ENCODE assay signal across 12 mouse cellular contexts in genomic region chr2:155585486-155585885, GRCm38 (mm10). TPM values are rescaled to one million over a fixed set of nuclear protein-coding genes. Genes with fewer than 3 reads are reported as not detected.
DNase-seq lines count a peak whose midpoint lies in the region; ATAC-seq and TF ChIP-seq lines count a peak whose summit lies in the region.
"Had no signal": no experiment of that assay in that cellular context is flagged by ENCODE, and none has a peak within 500 bp of the region (broad histone marks: within the 10 kb centered on the region; RNA-seq: fewer than 3 reads in every experiment).

No protein-coding gene starts in this region.

- no peaks in the 10 kb centered on the region for H3K27me3 ChIP-seq in midbrain, embryonic 10.5 days (ENCODE audit: low read depth, poor library complexity, severe bottlenecking)
- H3K27me3 ChIP-seq in midbrain, postnatal 0 days (ENCODE audit: insufficient read depth, low read length), result no peaks in the 10 kb centered on the region
- no peaks in the 10 kb centered on the region for H3K27me3 ChIP-seq in intestine, embryonic 15.5 days (replicated peaks)
- no peaks in the 10 kb centered on the region for H3K27me3 ChIP-seq in lung, embryonic 15.5 days
- no peaks in the 10 kb centered on the region for H3K27me3 ChIP-seq in hindbrain, embryonic 16.5 days (replicated peaks; ENCODE audit: control insufficient read depth, insufficient read depth, low read length)

- H3K36me3 ChIP-seq in midbrain, embryonic 10.5 days, result no peaks in the 10 kb centered on the region
- no peaks in the 10 kb centered on the region for H3K36me3 ChIP-seq in midbrain, postnatal 0 days (ENCODE audit: insufficient read depth, low read length)
- H3K36me3 ChIP-seq in intestine, embryonic 15.5 days, result no peaks in the 10 kb centered on the region
- H3K36me3 ChIP-seq in lung, embryonic 15.5 days, result no peaks in the 10 kb centered on the region
- H3K36me3 ChIP-seq in hindbrain, embryonic 16.5 days (ENCODE audit: control insufficient read depth, insufficient read depth, low read length), result no peaks in the 10 kb centered on the region

- H3K9ac ChIP-seq in midbrain, postnatal 0 days (replicated peaks; ENCODE audit: low read length, poor library complexity, severe bottlenecking), result no peak overlapping the region
- H3K9ac ChIP-seq in intestine, embryonic 15.5 days, result no peak overlapping the region
- H3K9ac ChIP-seq in lung, embryonic 15.5 days, result no peak overlapping the region
- H3K9ac ChIP-seq in hindbrain, embryonic 16.5 days (ENCODE audit: low read depth, low read length), result no peak overlapping the region
- H3K9ac ChIP-seq: lung, embryonic 14.5 days had no signal

- no peak overlapping the region for H3K27ac ChIP-seq in midbrain, embryonic 10.5 days (replicated peaks)
- H3K27ac ChIP-seq in midbrain, postnatal 0 days (ENCODE audit: low read depth, low read length), result no peak overlapping the region
- H3K27ac ChIP-seq in intestine, embryonic 15.5 days, result no peak overlapping the region
- no peak overlapping the region for H3K27ac ChIP-seq in lung, embryonic 15.5 days
- H3K27ac ChIP-seq in hindbrain, embryonic 16.5 days (ENCODE audit: low read depth, low read length), result no peak overlapping the region

- DNase-seq in midbrain, embryonic 10.5 days (ENCODE audit: low spot score), result peak; percentile 25
- no peak for DNase-seq in midbrain, postnatal 0 days (ENCODE audit: low spot score)
- DNase-seq in left cerebral cortex, adult 11 months (ENCODE audit: low spot score), result no peak
- DNase-seq in thymus, postnatal 0 days (ENCODE audit: low spot score), result no peak
- no peak for DNase-seq in right cerebral cortex, postnatal 25 days
- DNase-seq: cerebellum, postnatal 25 days; heart, adult 18-20 months; lung, embryonic 14.5 days; right cerebral cortex, postnatal 4 days had no signal

- no peak for TF ChIP-seq CTCF in midbrain, postnatal 0 days (IDR thresholded peaks at IDR 0.05)

- no peak for ATAC-seq in midbrain, postnatal 0 days (ENCODE audit: low FRiP score)
- ATAC-seq in intestine, embryonic 15.5 days, result peak; percentile 32; the same call in 1 of the 2 replicates
- 0 out of 2 replicates have a peak, but pooled peaks have one; percentile 55 for ATAC-seq in lung, embryonic 15.5 days (ENCODE audit: borderline replicate concordance, extremely low read depth, low FRiP score, low TSS enrichment)
- ATAC-seq in hindbrain, embryonic 16.5 days, result no peak

- H3K9me3 ChIP-seq in midbrain, embryonic 10.5 days (replicated peaks), result no peaks in the 10 kb centered on the region
- no peaks in the 10 kb centered on the region for H3K9me3 ChIP-seq in midbrain, postnatal 0 days (ENCODE audit: low read length)
- H3K9me3 ChIP-seq in intestine, embryonic 15.5 days, result no peaks in the 10 kb centered on the region
- no peaks in the 10 kb centered on the region for H3K9me3 ChIP-seq in lung, embryonic 15.5 days
- H3K9me3 ChIP-seq in hindbrain, embryonic 16.5 days (ENCODE audit: control insufficient read depth, low read length), result no peaks in the 10 kb centered on the region

- WGBS in midbrain, embryonic 10.5 days, result 44% methylated on average over 10 of the region's 10 CpGs
- 37% methylated on average over 10 of the region's 10 CpGs for WGBS in midbrain, postnatal 0 days
- 71% methylated on average over 10 of the region's 10 CpGs for WGBS in intestine, embryonic 15.5 days
- 52% methylated on average over 10 of the region's 10 CpGs for WGBS in lung, embryonic 15.5 days
- 71% methylated on average over 10 of the region's 10 CpGs for WGBS in hindbrain, embryonic 16.5 days

- H3K4me1 ChIP-seq in midbrain, embryonic 10.5 days, result peaks cover 18% of the 10 kb centered on the region
- no peaks in the 10 kb centered on the region for H3K4me1 ChIP-seq in midbrain, postnatal 0 days (ENCODE audit: insufficient read depth, low read length)
- 0 out of 2 replicates have a peak, but pooled peaks cover 2% of the 10 kb centered on the region for H3K4me1 ChIP-seq in intestine, embryonic 15.5 days (replicated peaks)
- 0 out of 2 replicates have a peak, but pooled peaks cover 7% of the 10 kb centered on the region for H3K4me1 ChIP-seq in lung, embryonic 15.5 days
- no peaks in the 10 kb centered on the region for H3K4me1 ChIP-seq in hindbrain, embryonic 16.5 days (ENCODE audit: control insufficient read depth, insufficient read depth, low read depth, low read length)

- no peak overlapping the region for H3K4me2 ChIP-seq in midbrain, postnatal 0 days (ENCODE audit: low read depth, low read length, poor library complexity, severe bottlenecking)
- no peak overlapping the region for H3K4me2 ChIP-seq in intestine, embryonic 15.5 days (replicated peaks)
- no peak overlapping the region; the same call in 1 of the 2 replicates for H3K4me2 ChIP-seq in lung, embryonic 15.5 days
- no peak overlapping the region for H3K4me2 ChIP-seq in hindbrain, embryonic 16.5 days (ENCODE audit: low read length)
- H3K4me2 ChIP-seq: lung, embryonic 14.5 days had no signal

- no peak overlapping the region for H3K4me3 ChIP-seq in midbrain, embryonic 10.5 days
- no peak overlapping the region for H3K4me3 ChIP-seq in midbrain, postnatal 0 days (ENCODE audit: low read depth, low read length)
- H3K4me3 ChIP-seq in intestine, embryonic 15.5 days (replicated peaks), result no peak overlapping the region
- H3K4me3 ChIP-seq in lung, embryonic 15.5 days, result no peak overlapping the region
- no peak overlapping the region for H3K4me3 ChIP-seq in hindbrain, embryonic 16.5 days (ENCODE audit: low read length)

RNA-seq across cellular contexts. Expression of gene Gss, which starts 7.1 kb away (rescaled TPM):
- 19.6 and 22.1 TPM in 2 replicates for polyA plus RNA-seq in midbrain, embryonic 10.5 days (2016; fragmentation: Nextera tagmentation; extraction: Ambion mirVana)
- total RNA-seq in midbrain, postnatal 0 days (2014; rRNA removed), result 9.2 and 12.9 TPM in 2 replicates
- 11.6 and 12.1 TPM in 2 replicates for polyA plus RNA-seq in midbrain, postnatal 0 days (2015; fragmentation: Nextera tagmentation; extraction: Ambion mirVana)
- polyA plus RNA-seq in intestine, embryonic 15.5 days (2015; fragmentation: Nextera tagmentation; extraction: Ambion mirVana), result 89.4 and 100 TPM in 2 replicates
- 26.5 and 29.8 TPM in 2 replicates for polyA plus RNA-seq in lung, embryonic 15.5 days (2015; fragmentation: Nextera tagmentation; extraction: Ambion mirVana)
- polyA plus RNA-seq in hindbrain, embryonic 16.5 days (2015; fragmentation: Nextera tagmentation; extraction: Ambion mirVana), result 15.7 and 17.5 TPM in 2 replicates
- 29.4 and 33.8 TPM in 2 replicates for polyA plus RNA-seq in thymus, postnatal 0 days (2015; fragmentation: Nextera tagmentation; extraction: Ambion mirVana)

RNA-seq across cellular contexts. Expression of gene Myh7b, which starts 25.5 kb away (rescaled TPM):
- polyA plus RNA-seq in midbrain, embryonic 10.5 days (2016; fragmentation: Nextera tagmentation; extraction: Ambion mirVana), result 0.53 and 0.60 TPM in 2 replicates
- total RNA-seq in midbrain, postnatal 0 days (2014; rRNA removed), result 0.14 and 0.38 TPM in 2 replicates
- 1.5 and 3.4 TPM in 2 replicates for polyA plus RNA-seq in midbrain, postnatal 0 days (2015; fragmentation: Nextera tagmentation; extraction: Ambion mirVana)
- 0.72 and 1.2 TPM in 2 replicates for polyA plus RNA-seq in intestine, embryonic 15.5 days (2015; fragmentation: Nextera tagmentation; extraction: Ambion mirVana)
- polyA plus RNA-seq in lung, embryonic 15.5 days (2015; fragmentation: Nextera tagmentation; extraction: Ambion mirVana), result 0.85 and 1.1 TPM in 2 replicates
- polyA plus RNA-seq in hindbrain, embryonic 16.5 days (2015; fragmentation: Nextera tagmentation; extraction: Ambion mirVana), result 0.77 and 1.7 TPM in 2 replicates
- polyA plus RNA-seq in thymus, postnatal 0 days (2015; fragmentation: Nextera tagmentation; extraction: Ambion mirVana), result 0.17 and 0.18 TPM in 2 replicates

Comparison
In these comparisons a context has a peak if more than half of its experiments do, and no peak if none do; other contexts are left out.
1. ATAC-seq: peak in intestine, embryonic 15.5 days (single experiment) and lung, embryonic 15.5 days (single experiment); none in midbrain, postnatal 0 days (single experiment) and hindbrain, embryonic 16.5 days (single experiment).